Mouse (Mus musculus) gonadal fat pad, adult 2 months (tissue): ENCODE results near the gene Vamp1. TPM values are rescaled to one million over a fixed set of nuclear protein-coding genes. Genes with fewer than 3 reads are reported as not detected.

Experiments used
- DNase-seq: peaks from one replicate; pipeline ENCODE4 v3.0.0-alpha.2; 2012; ENCODE audit warnings: low read depth
- polyA plus RNA-seq: library from polyadenylated mRNA; depleted of rRNA; stranded (reverse); fragments of >200 nt; gene quantifications from 2 replicates; pipeline ENCODE4 v1.2.3, GENCODE M21; 2012; rRNA removed

Gene Vamp1
- 39.4 and 41.8 TPM in 2 replicates for polyA plus RNA-seq

DNA sequence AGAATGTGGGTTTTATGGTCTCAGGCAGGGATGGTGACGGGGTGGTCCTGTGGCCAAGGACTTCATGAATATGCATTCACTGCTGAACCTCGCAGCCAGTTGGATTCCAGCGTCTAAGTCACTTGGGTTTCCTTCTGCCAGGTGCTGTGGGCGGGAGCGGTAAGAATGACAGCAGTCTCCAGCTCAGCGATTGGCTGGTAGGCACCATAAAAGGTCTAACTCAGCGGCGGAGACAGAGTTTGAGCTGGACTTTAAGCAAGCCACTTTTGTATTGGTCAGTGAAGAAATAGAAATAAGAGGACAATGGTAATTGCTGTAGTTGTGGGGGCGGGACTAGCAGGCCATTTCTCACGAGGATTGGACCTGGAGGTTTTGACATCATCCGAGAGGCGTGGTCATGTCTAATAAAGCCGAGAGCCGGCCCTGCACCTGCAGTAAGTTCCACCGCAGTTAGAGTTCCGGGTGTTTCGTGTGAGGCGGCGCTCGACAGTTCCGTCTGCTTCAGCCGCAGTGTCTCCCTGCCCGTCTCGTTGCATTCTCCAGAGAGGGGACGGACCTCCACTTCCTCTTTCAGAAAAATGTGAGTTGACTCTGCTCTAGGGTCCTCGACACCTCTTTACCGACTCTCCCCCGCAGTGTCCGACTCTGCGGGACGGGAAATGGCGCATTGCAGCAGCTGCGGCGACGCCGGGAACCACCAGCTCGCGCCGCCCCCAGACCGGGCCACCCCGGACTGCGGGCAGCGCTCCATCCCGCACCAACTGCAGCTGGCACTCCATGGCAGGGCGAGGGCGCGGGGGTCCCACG is at the start of gene Vamp1:
Gene Vamp1 (plus strand): TSS at position 404 of the 807 bp plus-strand sequence.
- peak; percentile 90 for DNase-seq

DNA sequence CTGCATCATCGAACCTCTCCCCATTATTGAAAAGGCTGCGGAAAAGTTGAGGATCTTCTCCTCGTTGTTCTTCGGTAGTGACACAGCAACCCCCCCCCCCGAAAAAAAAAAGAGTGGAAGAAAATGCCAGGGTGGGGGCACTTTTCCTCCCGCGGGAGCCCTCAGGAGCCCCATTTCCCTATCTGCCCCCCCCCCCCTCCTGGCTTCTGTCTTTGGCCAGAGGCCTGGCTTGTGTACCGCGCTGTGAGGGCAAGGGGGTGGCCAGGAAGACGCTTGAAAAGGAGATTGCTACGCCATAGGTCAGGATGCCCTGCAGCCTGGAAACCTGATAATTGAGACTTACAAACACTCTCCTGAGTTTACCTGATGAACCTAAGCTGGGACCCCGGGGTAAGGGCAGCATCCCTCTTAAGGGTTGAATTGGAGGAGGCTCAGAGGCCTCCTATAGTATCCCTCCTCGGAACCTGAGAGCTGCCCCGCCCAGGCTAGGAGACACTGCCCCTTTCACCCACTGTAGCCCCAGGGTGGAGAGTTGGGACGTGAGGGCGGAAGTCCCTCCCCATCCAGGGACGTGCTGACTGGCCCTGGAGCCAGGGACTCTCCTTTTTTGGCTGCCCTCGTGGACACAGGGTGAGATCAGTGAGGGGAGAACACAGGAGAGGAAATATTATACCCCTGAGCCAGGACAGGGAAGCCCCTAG is 49.1 kb upstream of the Vamp1 start, which contains the start of gene Gapdh:
Gene Gapdh (minus strand): TSS at position 417 of the 701 bp plus-strand sequence.
- DNase-seq = no peak

DNA sequence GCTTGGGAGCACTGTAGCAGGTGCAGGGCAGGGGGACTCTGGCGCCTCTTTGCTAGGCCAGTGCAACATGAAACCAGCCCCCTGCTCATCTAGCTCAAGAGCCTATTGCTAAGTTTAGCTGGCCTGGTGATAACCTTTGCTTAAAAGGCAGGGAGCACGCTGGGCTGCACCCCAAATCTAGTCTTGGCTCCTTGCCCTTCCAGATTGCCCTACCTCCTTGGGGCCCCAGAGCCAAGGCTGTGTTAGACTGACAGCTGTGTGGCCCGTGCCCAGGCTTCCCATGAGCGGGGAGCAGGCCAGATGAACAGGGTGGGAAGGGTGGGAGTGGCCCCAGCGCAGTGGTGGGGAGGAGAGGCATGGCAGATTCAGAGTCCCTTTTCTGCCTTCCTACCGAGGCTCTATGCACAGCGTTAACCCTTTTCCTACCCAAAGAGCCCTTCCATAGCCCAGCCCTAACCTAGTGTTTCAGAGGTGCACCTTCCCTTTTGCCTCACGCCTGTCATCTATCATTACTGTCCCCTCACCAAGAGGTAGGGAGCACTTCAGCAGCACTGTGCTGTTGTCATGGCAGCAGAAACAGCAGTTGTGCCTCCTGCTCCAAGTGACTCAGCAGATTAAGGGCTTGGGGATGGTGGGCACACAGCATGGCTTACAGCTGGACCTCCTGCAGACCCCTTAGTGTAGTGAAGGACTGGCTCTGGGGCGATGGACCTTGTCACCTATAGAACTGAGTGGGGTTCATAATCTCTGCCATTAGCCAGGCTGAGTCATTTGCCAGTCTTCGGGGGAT is 48.3 kb upstream of the Vamp1 start:
- no peak for DNase-seq

DNA sequence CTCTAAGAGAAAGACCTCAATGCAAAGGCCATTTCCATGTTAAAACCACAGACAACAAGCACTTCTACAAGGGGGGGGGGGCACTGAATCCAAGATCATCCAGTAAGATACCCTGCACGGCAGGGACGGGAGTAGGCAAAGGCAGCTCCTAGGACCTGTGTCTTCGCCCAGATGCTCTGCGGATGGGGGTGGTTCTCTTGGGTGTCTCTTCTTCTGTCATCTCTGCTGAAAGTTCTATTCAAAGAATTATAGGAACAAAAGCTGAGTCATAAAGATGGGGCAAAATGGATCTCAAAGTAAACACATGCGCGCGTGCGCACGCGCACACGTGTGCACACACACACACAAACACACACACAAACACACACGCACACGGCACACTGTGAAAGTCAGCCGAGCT is 47.3 kb upstream of the Vamp1 start:
- DNase-seq = no peak

DNA sequence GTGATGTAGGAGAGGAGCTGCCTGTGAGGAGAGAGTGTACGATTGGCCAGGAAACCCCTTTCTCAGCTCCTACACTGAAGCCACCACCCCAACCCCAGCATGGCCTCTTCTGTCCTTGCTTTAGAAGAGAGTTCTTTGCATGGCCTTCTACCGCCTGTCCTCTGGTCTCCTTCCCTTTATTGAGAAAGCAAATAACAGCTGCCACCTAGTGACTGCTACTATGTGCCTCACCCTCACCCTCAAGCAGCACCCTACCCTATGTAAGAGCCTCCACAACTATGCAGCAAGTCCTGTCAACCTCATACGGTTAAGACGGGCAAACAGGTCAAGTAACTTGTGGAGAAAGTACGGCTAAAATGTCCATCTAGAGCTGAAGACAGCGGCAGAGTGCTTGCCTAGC is 45.2 kb upstream of the Vamp1 start:
- no peak for DNase-seq

DNA sequence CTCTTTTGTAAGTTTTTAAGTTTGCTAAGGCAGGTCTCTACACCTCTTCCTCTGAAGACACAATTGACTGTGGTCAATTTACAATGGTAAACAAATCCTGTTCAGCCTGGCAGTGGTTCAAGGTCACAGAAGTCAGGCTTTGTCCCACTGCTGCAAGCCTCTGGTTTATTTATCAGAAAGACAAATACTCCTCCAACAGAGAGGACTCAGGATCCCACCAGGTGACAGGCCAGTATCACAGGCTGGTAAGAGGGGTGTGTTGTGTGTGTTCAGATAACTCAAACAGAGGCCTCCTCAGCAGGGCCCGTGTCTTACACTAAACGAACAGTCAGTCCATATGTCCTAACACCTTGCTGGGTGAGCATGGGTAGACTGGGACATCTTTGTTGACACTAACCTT is 42.9 kb upstream of the Vamp1 start:
- DNase-seq = no peak

DNA sequence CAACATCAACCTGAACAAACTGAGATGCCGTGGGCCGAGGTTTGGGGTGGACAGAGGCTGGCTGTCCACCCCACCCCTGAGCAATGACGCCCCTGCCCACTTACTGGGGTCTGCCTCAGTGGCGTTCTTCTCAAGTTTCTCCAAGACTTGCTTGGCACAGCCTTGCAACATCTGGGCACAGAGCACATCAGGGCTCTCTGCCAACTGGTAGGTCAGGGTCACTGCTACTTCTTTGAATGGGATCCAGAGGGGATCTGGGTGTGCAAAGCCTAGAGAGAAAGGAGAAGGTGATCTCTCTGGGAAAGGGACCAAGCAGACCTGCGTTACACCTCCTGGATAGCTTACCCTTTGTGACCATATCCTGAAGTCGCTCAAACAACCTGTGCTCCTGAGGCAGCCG is 42.1 kb upstream of the Vamp1 start:
- no peak for DNase-seq

DNA sequence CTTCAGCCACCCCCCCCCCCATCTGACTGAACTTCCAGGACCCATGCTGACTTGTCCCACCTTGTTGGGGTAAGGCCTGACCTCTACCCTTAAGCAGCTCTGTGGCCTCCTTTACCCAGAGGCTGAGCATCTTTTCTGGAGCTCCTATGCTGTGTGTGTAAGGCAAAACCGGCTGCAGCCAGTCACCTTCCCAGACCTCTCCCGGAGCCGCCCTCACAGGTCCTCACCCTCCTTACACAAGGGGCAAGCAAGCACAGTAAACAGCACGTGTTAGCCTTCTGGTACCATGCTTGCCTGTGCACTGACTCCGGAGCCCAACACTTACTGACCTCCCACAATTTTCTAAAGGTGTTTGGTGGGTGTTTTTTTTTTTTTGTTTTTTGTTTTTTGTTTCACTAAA is 39.9 kb upstream of the Vamp1 start:
- DNase-seq = no peak

DNA sequence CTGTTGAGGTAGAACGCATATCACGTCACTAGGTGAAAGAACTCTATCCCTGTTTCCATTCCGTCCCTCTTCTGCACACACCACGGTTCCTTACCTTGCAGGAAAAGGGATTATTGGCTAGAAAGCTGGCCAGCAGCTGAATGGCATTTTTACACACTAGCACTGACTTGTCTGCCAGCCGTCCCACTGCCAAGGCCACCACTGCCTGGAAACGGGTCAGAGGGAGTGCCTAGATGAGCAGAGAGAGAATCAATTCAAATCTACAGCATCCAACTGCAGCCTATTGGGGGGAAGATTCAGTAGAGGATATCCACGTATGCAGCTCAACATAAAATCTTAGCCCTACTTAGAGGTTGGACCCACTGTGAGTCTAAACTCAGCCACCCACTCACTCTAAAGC is 35.8 kb upstream of the Vamp1 start:
- DNase-seq = no peak

DNA sequence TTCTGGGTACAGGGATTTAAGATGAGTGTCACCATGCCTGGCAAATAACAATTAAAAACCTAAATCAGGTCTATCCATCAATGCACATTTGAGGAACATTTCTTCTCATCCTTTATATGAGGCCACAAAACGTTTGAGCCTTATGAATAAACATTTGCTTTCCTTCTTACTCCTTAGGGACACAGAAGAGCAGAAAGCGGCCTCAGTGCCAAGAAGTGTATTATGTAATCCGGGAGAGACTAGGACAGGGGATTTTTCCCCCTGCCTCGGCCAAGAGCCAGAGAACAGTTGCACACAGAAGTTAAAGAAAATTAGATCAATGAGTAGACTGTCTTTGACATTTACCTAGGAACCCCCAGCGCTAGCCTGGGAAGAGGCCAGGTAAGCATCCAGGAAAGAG is 33.2 kb upstream of the Vamp1 start:
- DNase-seq = no peak

DNA sequence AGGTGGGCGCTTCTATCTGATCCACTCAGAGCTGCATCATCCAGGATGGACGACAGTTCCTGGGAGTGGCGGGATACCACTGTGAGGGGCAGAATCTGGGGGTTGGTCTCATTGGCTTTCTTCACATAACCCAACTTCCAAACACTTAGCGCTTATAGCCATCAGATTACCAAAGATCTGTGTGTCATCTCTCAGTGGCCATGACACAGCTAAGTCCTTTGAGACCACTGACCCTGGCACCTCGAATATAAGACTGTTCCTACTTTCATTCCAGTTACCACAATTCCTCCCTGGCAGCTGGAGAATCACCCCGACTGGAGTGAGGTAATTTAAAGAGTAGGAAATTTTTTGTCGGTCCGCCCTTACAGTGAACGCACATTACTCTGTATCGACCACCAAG is 29.1 kb upstream of the Vamp1 start:
- no peak for DNase-seq

DNA sequence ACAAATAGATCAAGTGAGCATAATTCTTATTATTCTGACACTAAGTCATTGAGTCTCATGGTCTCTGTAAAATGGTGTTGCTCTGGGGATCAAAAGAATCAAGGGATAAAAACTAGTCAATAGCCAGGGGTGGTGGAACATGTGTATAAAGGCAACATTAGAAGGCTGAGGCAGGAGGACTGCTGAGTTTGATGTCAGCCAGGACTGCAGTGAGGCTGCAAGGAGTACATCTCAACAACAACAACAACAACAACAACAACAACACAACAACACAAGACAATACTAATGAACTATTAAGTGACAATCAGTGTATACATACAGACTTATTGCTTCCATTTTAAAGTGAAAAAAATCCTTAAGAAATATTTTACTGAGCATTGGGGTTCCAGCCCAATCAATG is 24.5 kb upstream of the Vamp1 start:
- no peak for DNase-seq

DNA sequence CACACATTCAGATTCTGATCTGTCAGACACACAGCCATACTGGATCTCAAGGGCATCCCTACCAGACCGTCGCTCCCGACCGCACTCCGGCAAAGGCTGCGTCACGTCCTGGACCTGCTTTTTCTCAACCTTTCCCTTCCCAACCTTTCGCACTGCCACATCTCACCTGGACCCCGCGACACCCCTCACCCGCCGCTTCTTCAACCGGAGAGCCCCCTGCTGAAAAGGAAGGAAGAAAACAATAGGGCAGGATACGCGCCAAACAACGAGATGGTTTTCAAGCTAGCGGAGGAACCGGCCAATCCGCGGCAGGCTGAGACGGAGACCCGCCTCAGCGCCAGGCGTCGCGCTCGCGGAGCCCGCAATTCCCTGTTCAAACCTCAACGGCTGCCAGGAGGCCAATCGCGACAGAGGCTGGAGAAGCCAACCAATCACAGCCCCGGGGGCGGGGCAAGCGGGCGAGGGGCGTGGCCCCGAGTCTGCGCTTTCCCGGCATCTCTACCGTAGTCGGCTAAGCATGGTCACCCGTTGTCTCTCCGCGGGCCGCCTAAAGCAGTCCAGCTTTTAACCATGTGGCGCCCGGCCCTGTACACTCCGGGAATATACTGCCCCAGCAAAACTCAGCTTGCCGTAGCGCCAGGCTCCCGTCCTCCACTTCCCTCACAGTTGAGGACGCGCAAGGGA is 23.9 kb upstream of the Vamp1 start, which contains the start of the genes Ncapd2 and Mrpl51:
Gene Ncapd2 (minus strand): TSS at position 370 of the 684 bp plus-strand sequence.
Gene Mrpl51 (plus strand): TSS at position 470 of the 684 bp plus-strand sequence.
- DNase-seq = peak; percentile 55

DNA sequence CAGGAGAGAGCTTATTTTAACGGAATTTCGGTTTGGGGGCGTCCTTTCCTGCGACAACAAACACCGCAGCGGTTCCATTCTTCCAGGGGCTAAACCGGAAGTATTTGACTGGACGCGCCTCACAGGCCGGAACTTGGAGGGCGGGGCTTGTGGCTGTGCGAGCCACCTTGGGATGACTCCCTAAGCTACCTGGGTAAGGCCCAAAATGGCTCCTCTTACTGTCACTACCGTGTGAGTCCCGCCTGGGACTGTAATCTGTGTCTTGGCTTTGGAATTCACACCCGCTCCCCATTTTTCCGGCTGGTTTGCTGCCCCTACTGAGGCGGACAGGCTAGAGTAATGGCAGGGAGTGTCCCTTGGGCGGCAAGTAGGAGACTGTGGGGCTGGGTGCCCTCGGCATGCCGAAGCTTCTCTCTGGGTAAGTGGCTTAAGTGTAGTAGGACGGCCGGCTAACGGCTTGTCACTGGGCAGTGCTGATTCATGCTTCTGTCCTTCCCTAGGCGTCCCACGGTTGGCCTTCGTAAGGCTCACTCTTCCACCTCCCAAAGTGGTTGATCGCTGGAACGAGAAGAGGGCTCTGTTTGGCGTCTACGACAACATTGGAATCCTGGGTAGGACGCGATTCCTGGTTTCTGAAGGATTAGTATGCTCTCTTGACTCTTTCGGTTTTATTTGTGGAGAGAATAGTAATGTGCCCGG is 23.2 kb upstream of the Vamp1 start:
- peak; percentile 59 for DNase-seq

DNA sequence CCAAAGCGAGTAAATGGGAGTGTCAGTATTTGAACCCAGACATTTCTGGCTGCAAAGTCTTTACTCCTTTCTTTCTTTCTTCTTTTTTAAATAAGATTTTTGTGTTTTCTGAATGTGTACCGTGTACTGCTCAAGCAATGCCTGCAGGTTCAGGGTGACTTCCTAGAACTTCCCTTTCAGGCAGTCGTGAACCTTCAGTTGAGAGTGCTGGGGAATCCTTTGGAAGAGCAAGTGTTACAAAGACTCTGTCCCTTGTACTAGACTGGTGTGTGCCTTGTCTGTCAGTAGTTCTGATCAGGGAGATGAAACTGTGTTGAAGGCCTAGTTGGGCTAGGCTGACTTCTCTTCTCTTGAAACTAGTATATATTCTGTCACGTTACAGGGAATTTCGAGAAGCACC is 22.5 kb upstream of the Vamp1 start:
- DNase-seq = no peak

DNA sequence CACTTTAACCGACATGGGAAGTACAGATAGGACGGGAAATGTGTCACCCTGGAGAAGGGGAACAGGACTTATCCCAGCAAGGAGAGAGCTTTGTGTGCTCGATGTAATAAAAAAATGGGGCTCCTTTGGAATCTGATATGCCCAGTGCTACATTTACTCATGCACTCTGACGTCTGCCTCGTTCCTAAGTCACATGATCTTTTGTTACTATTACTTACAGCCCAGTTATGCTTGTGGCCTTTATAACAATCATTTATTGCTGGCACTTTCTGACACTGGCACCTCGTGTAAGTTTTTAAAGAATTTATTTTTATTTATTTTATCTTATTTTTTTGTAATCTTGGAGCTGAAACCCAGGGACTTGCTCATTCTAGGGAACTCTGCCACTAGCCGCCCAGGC is 22.0 kb upstream of the Vamp1 start:
- no peak for DNase-seq

DNA sequence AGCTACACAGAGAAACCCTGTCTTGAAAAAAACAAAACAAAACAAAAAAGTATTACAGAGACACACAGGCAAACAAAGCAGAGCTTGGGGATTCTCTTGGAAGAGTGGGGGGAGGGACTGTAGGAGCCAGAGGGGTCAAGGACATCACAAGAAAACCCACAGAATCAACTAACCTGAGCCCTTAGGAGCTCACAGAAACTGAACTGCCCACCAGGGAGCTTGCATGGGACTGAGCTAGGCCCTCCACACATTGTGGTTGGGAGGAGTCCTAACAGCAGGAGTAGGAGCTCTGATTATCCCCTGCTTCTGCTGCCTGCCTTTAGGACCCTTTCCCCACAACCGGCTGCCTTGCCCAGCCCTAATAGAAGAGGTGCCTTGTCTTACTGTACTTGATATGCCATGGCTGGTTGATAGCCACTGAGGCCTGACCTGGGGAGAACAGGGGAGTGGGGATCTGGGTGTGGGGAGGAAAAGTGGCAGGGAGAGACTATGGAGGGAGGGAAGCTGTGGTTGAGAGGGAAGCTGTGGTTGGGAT is 19.7 kb upstream of the Vamp1 start:
- no peak for DNase-seq

DNA sequence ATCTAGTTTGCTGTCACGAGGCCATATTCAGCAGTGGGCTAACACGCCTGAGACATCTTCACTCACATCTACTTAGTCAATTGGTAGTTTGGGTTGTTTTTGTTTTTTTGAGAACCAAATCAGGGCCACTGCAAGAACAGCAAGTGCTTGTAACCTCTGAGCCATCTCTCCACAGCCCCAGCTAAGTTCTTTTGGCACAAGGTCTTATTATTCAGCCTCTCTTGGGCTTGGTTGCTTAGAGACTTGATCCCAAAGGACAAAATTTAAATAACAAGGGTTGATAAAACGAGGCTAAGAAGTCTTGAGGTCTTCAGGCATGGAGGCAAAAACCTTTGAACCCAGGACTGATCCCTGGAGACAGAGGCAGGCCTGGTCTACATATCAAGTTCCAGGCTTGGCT is 19.1 kb upstream of the Vamp1 start:
- no peak for DNase-seq

DNA sequence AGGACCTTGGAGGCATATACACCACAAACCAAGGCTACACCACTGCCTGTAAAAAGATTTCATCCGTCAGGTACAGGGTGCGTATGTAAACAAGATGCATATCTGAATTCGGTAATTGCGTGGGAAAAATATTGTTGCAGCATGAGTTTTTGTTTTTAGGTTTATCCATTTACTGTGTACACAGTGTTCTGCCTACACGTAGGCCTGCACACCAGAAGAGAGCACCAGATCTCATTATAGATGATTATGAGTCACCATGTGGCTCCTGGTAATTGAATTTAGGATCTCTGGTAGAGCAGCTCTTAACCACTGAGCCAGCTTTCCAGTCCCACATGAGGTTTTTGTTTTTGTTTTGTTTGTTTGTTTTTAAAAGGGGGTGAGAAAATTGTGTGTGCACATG is 18.2 kb upstream of the Vamp1 start:
- no peak for DNase-seq

DNA sequence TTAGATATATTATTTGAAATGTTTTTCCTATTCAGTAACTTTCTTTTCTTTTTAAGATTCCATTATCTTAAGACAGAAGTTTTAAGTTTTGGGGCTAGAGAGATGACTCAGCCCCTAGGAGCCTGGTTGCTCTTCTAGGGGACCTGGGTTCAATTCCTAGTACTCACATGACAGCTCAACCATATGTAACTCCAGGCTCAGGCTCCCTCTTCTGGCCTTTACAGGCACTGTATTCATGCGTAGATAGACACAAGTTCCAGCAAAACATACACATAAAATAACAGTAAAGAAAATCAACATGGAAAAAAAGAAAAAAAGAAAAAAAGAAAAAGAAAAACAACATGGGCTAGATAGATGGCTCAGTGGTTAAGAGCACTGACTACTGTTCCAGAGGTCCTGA is 4.9 kb upstream of the Vamp1 start:
- DNase-seq = no peak

DNA sequence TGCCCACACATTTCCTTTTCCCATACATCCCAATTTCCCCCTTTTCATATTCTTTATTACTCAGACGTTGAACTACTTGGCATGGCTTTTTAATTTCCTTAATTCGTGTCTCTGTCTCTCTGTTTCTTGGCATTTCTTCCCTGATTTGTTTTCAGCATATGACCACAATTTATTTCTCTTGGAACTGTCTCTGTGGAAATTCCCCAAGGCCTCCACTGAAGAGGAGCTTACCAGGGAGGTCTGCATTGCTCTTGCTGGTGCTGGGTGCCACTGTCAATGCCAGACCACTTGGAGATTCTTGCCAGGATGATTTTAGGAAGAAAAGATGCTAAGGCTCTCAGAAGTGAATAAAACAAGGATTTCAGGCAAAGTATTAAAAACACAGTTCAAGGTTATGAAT is 2.7 kb upstream of the Vamp1 start:
- no peak for DNase-seq
